Mouse (Mus musculus): ENCODE measurements around the gene Fam234b. TPM values are rescaled to one million over a fixed set of nuclear protein-coding genes. Genes with fewer than 3 reads are reported as not detected.
A peak's percentile ranks its signal among the peaks of the same experiment; 100 is the strongest.

Fam234b gene
- polyA plus RNA-seq, 1 experiment: 22.5 TPM

DNA sequence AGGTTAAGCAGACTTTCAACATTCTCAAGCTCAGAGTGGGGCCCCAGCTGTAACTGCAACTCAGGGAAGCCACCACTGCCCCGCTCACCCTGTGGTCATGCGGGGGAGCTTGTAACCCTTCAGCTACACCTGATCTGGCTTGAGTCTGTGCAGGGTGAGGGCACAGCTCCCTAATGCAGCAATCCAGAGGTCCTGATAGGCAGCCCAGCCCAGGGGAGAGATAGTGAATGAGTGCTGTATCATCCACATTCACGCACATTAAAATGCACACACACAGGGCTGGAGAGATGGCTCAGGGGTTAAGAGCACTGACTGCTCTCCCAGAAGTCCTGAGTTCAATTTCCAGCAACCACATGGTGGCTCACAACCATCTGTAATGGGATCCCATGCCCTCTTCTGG, 19.2 kb upstream of the Fam234b start:
- no peaks in the 10 kb centered on the region for H3K27me3 ChIP-seq (ENCODE audit: control insufficient read depth, insufficient read depth, low read length)
- no peaks in the 10 kb centered on the region for H3K36me3 ChIP-seq (ENCODE audit: control insufficient read depth, insufficient read depth, low read length)
- 62% methylated on average over 3 of the region's 3 CpGs for WGBS
- TF ChIP-seq POLR2A (IDR thresholded peaks at IDR 0.05; ENCODE audit: low read depth, low read length): no peak
- no peak for TF ChIP-seq CTCF (IDR thresholded peaks at IDR 0.05; ENCODE audit: extremely low read depth, insufficient read length, insufficient replicate concordance, low read depth, low read length)
- H3K4me1 ChIP-seq (ENCODE audit: control insufficient read depth, insufficient read depth, insufficient read length, low read length): no peaks in the 10 kb centered on the region
- H3K27ac ChIP-seq (ENCODE audit: insufficient read depth, low read depth, low read length): no peak overlapping the region
- no peak overlapping the region for H3K4me3 ChIP-seq (ENCODE audit: low read depth, low read length)

DNA sequence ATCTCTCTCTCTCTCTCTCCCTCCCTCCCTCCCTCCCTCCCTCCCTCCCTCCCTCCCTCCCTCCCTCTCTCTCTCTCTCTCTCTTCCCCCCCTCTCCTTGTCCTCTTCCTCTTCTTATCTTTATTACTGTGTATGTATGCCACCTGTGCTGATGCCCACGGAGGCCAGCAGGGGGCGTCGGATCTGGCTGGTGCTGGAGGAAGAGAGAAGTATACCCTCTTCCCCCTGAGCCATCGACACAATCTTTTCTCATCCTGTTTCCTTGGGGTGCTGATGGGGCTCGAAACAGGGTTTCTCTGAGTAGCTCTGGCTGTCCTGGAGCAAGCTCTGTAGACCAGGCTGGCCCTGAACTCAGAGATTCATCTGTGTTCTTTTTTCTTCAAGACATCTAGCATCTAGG, 14.9 kb upstream of the Fam234b start:
- Histone ChIP-seq H3K36me3 (ENCODE audit: control insufficient read depth, insufficient read depth, low read length) (no peaks in the 10 kb centered on the region), H3K4me1 (ENCODE audit: control insufficient read depth, insufficient read depth, insufficient read length, low read length) (no peaks in the 10 kb centered on the region)
- WGBS: 38% methylated on average over 5 of the region's 5 CpGs

DNA sequence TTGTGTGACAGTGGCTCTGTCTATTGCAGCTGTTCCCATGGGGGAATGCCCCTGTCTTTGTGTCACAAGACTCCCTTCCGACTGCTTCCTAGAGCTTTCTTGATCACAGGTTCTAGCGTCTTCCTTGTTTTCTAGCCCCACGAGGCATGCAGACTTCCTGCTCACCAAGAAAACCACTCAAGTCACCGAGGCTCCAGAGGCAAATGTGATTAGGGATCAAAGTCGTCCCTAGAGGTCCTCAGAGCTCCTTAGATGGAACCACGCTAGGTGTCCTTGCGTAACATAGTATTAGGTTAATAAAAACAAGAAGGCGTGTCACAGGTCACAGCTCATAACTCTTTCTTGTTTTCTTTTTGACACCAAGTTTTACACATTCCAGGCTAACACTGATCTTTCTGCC, 13.8 kb upstream of the Fam234b start:
- WGBS: 8% methylated on average over 8 of the region's 8 CpGs
- Histone ChIP-seq H3K27me3 (ENCODE audit: control insufficient read depth, insufficient read depth, low read length) (no peaks in the 10 kb centered on the region), H3K4me3 (ENCODE audit: low read depth, low read length) (no peak overlapping the region), H3K27ac (ENCODE audit: insufficient read depth, low read depth, low read length) (no peak overlapping the region), H3K36me3 (ENCODE audit: control insufficient read depth, insufficient read depth, low read length) (no peaks in the 10 kb centered on the region), H3K4me1 (ENCODE audit: control insufficient read depth, insufficient read depth, insufficient read length, low read length) (no peaks in the 10 kb centered on the region)
- TF ChIP-seq CTCF (IDR thresholded peaks at IDR 0.05; ENCODE audit: extremely low read depth, insufficient read length, insufficient replicate concordance, low read depth, low read length) (peak; percentile 43; the same call in 1 of the 2 replicates), POLR2A (IDR thresholded peaks at IDR 0.05; ENCODE audit: low read depth, low read length) (no peak)

More for the DNA sequence above, 14.9 kb upstream of the Fam234b start:
- Histone ChIP-seq H3K4me3 (ENCODE audit: low read depth, low read length) (no peak overlapping the region), H3K27me3 (ENCODE audit: control insufficient read depth, insufficient read depth, low read length) (no peaks in the 10 kb centered on the region), H3K27ac (ENCODE audit: insufficient read depth, low read depth, low read length) (no peak overlapping the region)
- TF ChIP-seq POLR2A (IDR thresholded peaks at IDR 0.05; ENCODE audit: low read depth, low read length): no peak
- TF ChIP-seq CTCF (IDR thresholded peaks at IDR 0.05; ENCODE audit: extremely low read depth, insufficient read length, insufficient replicate concordance, low read depth, low read length): 0 out of 2 replicates have a peak, but pooled peaks have one; percentile 12

DNA sequence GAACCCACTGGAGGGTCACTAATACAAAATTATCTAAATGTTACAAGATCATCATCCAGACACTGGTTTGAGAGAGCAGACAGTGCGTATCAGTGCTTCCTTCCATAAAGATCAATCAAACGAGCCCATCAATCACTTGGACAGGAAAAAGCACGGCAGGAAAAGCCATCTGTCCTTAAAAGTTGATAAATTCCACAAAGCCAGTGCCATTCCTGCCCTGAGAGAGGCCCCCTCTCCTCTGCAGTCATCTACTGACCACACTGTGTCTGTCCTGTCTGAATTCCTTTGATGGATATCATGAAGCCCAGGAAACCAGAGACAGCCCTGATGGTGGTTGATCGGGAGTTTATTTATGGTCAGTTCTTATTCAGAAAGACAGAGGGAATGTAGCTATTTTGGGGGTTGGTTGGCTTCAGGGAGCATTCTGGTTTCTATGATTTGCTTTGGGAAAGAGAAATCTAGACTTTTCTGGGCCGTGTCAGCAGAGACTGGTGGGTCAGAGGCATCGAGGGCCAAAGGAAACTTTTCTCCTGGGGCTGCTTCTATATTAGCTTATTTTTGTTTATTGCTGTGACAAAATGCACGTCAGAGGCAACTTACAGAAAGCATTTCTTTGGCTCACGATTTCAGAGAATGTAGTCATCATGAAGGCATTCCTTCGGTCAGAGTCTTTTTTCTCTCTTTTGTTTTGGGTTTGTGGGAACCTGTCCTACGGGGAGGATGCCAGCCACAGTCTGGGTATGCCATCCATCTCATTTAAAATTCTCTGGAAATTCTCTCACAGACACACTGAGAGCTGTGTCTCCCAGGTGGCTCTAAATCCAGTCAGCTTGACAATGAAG, 10.5 kb upstream of the Fam234b start:
- WGBS: 73% methylated on average over 10 of the region's 10 CpGs
- no peak overlapping the region for H3K4me3 ChIP-seq (ENCODE audit: low read depth, low read length)
- no peaks in the 10 kb centered on the region for H3K36me3 ChIP-seq (ENCODE audit: control insufficient read depth, insufficient read depth, low read length)
- H3K4me1 ChIP-seq (ENCODE audit: control insufficient read depth, insufficient read depth, insufficient read length, low read length): no peaks in the 10 kb centered on the region
- H3K27me3 ChIP-seq (ENCODE audit: control insufficient read depth, insufficient read depth, low read length): no peaks in the 10 kb centered on the region
- H3K27ac ChIP-seq (ENCODE audit: insufficient read depth, low read depth, low read length): no peak overlapping the region
- TF ChIP-seq CTCF (IDR thresholded peaks at IDR 0.05; ENCODE audit: extremely low read depth, insufficient read length, insufficient replicate concordance, low read depth, low read length) (no peak), POLR2A (IDR thresholded peaks at IDR 0.05; ENCODE audit: low read depth, low read length) (no peak)

DNA sequence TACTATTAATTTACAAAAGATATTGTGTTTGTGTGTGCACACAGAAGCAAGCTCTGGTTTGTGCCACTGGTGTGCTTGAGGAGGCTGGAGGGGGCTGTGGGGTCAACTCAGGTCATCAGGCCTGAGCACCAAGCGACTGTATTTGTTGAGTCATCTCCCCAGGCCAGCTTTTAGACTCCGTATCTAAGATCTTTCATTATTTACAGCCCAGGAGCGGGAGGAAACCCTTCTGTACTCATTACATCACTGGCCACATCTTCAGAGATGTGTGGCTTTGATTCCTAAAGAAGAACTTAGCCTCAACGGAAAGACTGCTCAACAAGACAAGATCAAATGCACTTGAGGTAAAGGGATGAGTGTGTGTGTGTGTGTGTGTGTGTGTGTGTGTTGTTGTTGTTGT, 9.1 kb upstream of the Fam234b start:
- H3K4me3 ChIP-seq (ENCODE audit: low read depth, low read length): no peak overlapping the region
- no peak overlapping the region for H3K27ac ChIP-seq (ENCODE audit: insufficient read depth, low read depth, low read length)
- no peaks in the 10 kb centered on the region for H3K4me1 ChIP-seq (ENCODE audit: control insufficient read depth, insufficient read depth, insufficient read length, low read length)
- no peaks in the 10 kb centered on the region for H3K36me3 ChIP-seq (ENCODE audit: control insufficient read depth, insufficient read depth, low read length)
- WGBS: 57% methylated on average over 4 of the region's 4 CpGs
- no peaks in the 10 kb centered on the region for H3K27me3 ChIP-seq (ENCODE audit: control insufficient read depth, insufficient read depth, low read length)
- no peak for TF ChIP-seq CTCF (IDR thresholded peaks at IDR 0.05; ENCODE audit: extremely low read depth, insufficient read length, insufficient replicate concordance, low read depth, low read length)
- TF ChIP-seq POLR2A (IDR thresholded peaks at IDR 0.05; ENCODE audit: low read depth, low read length): no peak

DNA sequence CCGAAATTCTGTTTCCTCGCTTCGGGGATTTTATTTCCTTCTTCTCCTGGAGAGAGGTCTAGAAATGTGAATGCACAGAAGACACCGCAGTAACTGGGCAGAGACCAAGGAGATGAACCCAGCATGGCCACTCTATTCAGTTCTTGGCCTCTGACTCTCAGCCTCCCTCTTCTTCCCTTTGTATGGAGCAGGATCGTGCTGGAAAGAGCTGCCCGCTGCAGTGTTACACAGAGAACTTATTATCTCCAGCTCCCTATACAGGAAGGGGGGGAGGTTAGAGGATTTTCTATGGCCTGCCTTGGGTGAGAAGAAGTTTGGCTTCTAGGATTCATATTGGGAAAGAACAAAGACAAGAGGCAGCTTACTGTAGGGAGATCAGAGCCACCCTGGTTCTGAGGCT, 7.7 kb upstream of the Fam234b start:
- Histone ChIP-seq H3K36me3 (ENCODE audit: control insufficient read depth, insufficient read depth, low read length) (no peaks in the 10 kb centered on the region), H3K27me3 (ENCODE audit: control insufficient read depth, insufficient read depth, low read length) (no peaks in the 10 kb centered on the region), H3K4me3 (ENCODE audit: low read depth, low read length) (no peak overlapping the region), H3K27ac (ENCODE audit: insufficient read depth, low read depth, low read length) (no peak overlapping the region), H3K4me1 (ENCODE audit: control insufficient read depth, insufficient read depth, insufficient read length, low read length) (no peaks in the 10 kb centered on the region)
- TF ChIP-seq CTCF (IDR thresholded peaks at IDR 0.05; ENCODE audit: extremely low read depth, insufficient read length, insufficient replicate concordance, low read depth, low read length) (no peak), POLR2A (IDR thresholded peaks at IDR 0.05; ENCODE audit: low read depth, low read length) (no peak)
- WGBS: 79% methylated on average over 6 of the region's 6 CpGs

DNA sequence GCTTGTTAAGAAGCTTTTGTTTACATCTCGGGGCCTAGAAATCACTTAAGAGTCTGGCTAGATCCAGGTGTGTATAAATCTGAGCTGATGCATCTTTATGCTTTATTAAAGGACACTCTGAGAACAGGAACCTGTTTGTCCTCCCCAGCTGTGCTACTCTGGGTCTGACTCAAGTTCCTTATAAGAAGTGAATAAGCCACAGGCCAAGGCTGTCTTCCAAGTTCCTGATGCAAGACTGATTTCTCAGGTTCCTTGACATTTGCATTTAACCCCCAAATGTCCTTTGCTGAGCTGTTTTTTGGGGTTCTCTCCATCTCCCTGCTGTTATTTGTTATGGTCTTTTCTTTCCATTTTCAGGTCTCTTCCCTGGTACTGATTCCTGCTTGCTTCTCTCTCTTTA, 5.9 kb upstream of the Fam234b start:
- 82% methylated on average over 1 of the region's 1 CpGs for WGBS
- Histone ChIP-seq H3K27me3 (ENCODE audit: control insufficient read depth, insufficient read depth, low read length) (no peaks in the 10 kb centered on the region), H3K27ac (ENCODE audit: insufficient read depth, low read depth, low read length) (no peak overlapping the region), H3K4me3 (ENCODE audit: low read depth, low read length) (no peak overlapping the region), H3K36me3 (ENCODE audit: control insufficient read depth, insufficient read depth, low read length) (no peaks in the 10 kb centered on the region), H3K4me1 (ENCODE audit: control insufficient read depth, insufficient read depth, insufficient read length, low read length) (no peaks in the 10 kb centered on the region)
- TF ChIP-seq POLR2A (IDR thresholded peaks at IDR 0.05; ENCODE audit: low read depth, low read length): no peak
- no peak for TF ChIP-seq CTCF (IDR thresholded peaks at IDR 0.05; ENCODE audit: extremely low read depth, insufficient read length, insufficient replicate concordance, low read depth, low read length)

Data from small intestine, adult 2 months (tissue).